Mouse (Mus musculus) left cerebral cortex, postnatal 10 days (tissue): ENCODE measurements around the gene Artn. TPM values are rescaled to one million over a fixed set of nuclear protein-coding genes. Genes with fewer than 3 reads are reported as not detected.

Experiments used
- total RNA-seq, 2 experiments: library from RNA; stranded (reverse); gene quantifications; 2 replicates each; pipeline ENCODE4 v1.2.3; 2021

The Artn gene
- total RNA-seq, 2 experiments from 2014 or later, result 2.0 to 2.1 TPM

Other genes starting within 250 kb of the Artn start
- gene Dmap1, start 247.5 kb downstream of the Artn start, total RNA-seq, result 10 to 100 TPM; 37.6 to 42.2 TPM
- gene Gm12845, start 205.4 kb downstream of the Artn start, total RNA-seq, result not detected
- gene Klf17, start 164.1 kb downstream of the Artn start, total RNA-seq, result not detected
- 10 to 100 TPM; 40.6 to 44.6 TPM for gene Slc6a9, start 95.3 kb downstream of the Artn start, total RNA-seq
- 1 to 10 TPM; 3.1 to 3.3 TPM for gene Ccdc24, start 57.2 kb downstream of the Artn start, total RNA-seq
- 100 to 1,000 TPM; 165 to 170 TPM for gene B4galt2, start 46.3 kb downstream of the Artn start, total RNA-seq
- gene Atp6v0b, start 42.4 kb downstream of the Artn start, total RNA-seq, result 100 to 1,000 TPM; 464 to 465 TPM
- 10 to 100 TPM in 1 of 2 experiments, 1 to 10 TPM in 1; 8.0 to 10.1 TPM for gene Dph2, start 37.7 kb downstream of the Artn start, total RNA-seq
- gene Ipo13, start 14.8 kb downstream of the Artn start, total RNA-seq, result 100 to 1,000 TPM; 115 to 121 TPM
- 10 to 100 TPM; 36.8 to 40.2 TPM for gene St3gal3, start 205.2 kb upstream of the Artn start, total RNA-seq